Mouse (Mus musculus): ENCODE measurements around the gene Prkcb. TPM values are rescaled to one million over a fixed set of nuclear protein-coding genes. Genes with fewer than 3 reads are reported as not detected.

Prkcb gene
- polyA plus RNA-seq, 1 experiment: 6.1 TPM

DNA sequence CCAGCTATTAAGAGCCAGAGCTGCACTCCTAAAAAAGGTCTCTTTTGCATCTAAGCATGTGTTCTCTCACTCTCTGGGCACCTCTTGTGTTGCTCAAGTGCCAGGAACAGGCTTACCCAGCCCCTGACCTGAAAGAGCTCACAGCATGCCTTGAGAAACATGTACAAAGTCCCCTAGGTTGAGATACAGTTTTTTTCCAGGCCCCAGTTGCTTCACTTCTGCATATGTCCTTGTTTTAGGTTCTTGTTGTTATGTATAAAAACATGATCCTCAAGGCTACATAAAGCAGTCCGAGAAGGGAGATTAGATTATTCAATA, 291.6 kb downstream of the Prkcb start:
- Histone ChIP-seq H3K27me3 (replicated peaks; ENCODE audit: control insufficient read depth, insufficient read depth, low read length) (no peaks in the 10 kb centered on the region), H3K4me3 (ENCODE audit: insufficient read depth, low read depth, low read length) (no peak overlapping the region), H3K36me3 (ENCODE audit: control insufficient read depth, insufficient read depth, low read length) (no peaks in the 10 kb centered on the region), H3K4me1 (ENCODE audit: control insufficient read depth, insufficient read depth, low read length) (no peaks in the 10 kb centered on the region), H3K27ac (ENCODE audit: insufficient read depth, low read depth, low read length) (no peak overlapping the region)
- WGBS: 89% methylated on average over 1 of the region's 1 CpGs
- no peak for DNase-seq
- TF ChIP-seq POLR2A (IDR thresholded peaks at IDR 0.05; ENCODE audit: low read depth, low read length) (no peak), CTCF (conservative IDR thresholded peaks at IDR 0.05; ENCODE audit: insufficient read depth, insufficient read length, low read depth, low read length) (no peak)

DNA sequence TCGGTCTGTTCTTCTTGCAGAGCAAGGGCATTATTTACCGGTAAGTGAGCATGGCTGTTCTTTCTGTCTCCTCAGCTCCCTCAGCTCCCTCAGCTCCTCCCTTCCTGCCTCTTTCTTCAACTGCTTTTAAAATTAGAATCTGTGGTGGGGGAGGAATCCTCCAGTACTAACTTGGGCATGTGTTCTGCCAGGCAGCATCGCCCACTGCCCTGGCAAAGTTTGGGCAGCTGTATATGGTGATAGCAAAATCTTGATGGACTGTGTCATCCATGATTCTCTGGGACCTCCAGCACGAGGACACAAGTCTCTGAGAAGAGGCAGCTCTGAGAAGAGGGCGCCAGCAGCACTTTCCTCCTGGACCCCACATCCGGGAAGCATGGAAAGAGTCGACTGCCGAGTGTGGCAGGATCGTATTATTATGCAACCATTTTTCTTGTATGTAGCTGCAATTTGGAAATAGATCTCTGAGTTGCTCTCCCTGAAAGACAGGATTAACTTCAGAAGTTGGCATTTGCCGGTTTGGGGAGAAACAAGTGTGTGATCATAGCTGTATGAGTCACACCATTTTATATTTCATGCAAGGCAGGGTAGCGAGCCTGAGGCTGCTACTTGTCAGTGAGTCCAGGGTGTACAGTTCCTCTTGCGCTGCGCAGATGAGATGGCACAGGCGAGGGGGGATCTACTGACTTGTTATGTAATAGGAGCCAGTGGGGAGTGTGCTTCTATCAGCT, 296.0 kb downstream of the Prkcb start:
- no peaks in the 10 kb centered on the region for H3K4me1 ChIP-seq (ENCODE audit: control insufficient read depth, insufficient read depth, low read length)

DNA sequence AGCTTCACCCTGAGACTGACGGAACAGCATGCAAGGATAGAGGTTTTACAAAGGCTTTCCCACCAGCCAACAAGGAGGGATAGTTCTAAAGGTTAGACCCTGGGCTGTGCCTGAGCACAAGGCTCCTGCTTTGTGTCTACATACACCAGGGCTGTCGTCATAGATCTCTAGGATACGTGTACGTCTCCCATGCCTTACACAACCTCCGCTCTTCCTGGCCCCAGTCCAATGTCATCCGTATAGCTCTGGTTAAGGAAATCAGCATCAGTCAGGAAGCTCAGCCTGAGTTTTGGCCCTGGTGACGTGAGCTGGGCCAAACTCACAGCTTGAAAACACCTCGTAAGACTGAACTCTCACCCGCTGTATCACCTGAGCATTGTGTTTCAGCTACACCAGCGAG, 307.3 kb downstream of the Prkcb start:
- H3K4me3 ChIP-seq (ENCODE audit: insufficient read depth, low read depth, low read length): no peak overlapping the region
- 68% methylated on average over 10 of the region's 10 CpGs for WGBS
- no peak for DNase-seq
- no peaks in the 10 kb centered on the region for H3K36me3 ChIP-seq (ENCODE audit: control insufficient read depth, insufficient read depth, low read length)
- H3K27ac ChIP-seq (ENCODE audit: insufficient read depth, low read depth, low read length): no peak overlapping the region
- TF ChIP-seq CTCF (conservative IDR thresholded peaks at IDR 0.05; ENCODE audit: insufficient read depth, insufficient read length, low read depth, low read length): no peak
- TF ChIP-seq POLR2A (IDR thresholded peaks at IDR 0.05; ENCODE audit: low read depth, low read length): no peak
- no peaks in the 10 kb centered on the region for H3K4me1 ChIP-seq (ENCODE audit: control insufficient read depth, insufficient read depth, low read length)
- H3K27me3 ChIP-seq (replicated peaks; ENCODE audit: control insufficient read depth, insufficient read depth, low read length): no peaks in the 10 kb centered on the region

More for the DNA sequence above, 296.0 kb downstream of the Prkcb start:
- H3K4me3 ChIP-seq (ENCODE audit: insufficient read depth, low read depth, low read length): no peak overlapping the region
- TF ChIP-seq POLR2A (IDR thresholded peaks at IDR 0.05; ENCODE audit: low read depth, low read length) (no peak), CTCF (conservative IDR thresholded peaks at IDR 0.05; ENCODE audit: insufficient read depth, insufficient read length, low read depth, low read length) (no peak)
- no peak overlapping the region for H3K27ac ChIP-seq (ENCODE audit: insufficient read depth, low read depth, low read length)
- WGBS: 61% methylated on average over 14 of the region's 14 CpGs
- no peak for DNase-seq
- no peaks in the 10 kb centered on the region for H3K27me3 ChIP-seq (replicated peaks; ENCODE audit: control insufficient read depth, insufficient read depth, low read length)
- no peaks in the 10 kb centered on the region for H3K36me3 ChIP-seq (ENCODE audit: control insufficient read depth, insufficient read depth, low read length)

DNA sequence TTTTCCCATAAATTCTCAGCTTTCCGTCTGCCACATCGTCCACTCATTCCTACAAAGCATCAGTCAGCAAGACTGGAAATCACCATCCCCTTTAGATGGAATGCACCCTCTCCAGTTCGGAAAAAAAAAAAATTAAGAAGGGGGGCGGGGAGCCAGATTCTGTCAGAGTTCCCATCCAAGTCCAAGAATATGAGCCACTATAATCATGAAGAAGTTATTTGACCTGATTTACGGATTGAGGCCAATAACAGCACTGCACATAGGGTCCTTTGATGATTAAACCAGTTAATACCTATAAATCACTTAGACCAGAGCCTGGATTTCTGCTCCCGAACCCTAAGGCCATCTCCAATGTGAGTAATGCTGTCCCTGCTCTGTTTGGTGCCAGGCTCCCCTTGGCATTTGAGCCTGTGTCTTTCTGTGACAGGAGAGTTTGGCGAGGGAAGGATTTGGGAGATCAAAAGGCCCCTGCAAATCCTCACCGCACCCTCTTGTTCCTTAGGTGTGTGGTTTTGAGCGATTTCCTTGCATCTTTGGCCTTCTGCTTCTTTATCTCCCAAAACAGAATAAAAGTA, 308.1 kb downstream of the Prkcb start:
- Histone ChIP-seq H3K36me3 (ENCODE audit: control insufficient read depth, insufficient read depth, low read length) (no peaks in the 10 kb centered on the region), H3K4me1 (ENCODE audit: control insufficient read depth, insufficient read depth, low read length) (no peaks in the 10 kb centered on the region), H3K27me3 (replicated peaks; ENCODE audit: control insufficient read depth, insufficient read depth, low read length) (no peaks in the 10 kb centered on the region), H3K27ac (ENCODE audit: insufficient read depth, low read depth, low read length) (no peak overlapping the region), H3K4me3 (ENCODE audit: insufficient read depth, low read depth, low read length) (no peak overlapping the region)
- 62% methylated on average over 9 of the region's 9 CpGs for WGBS
- TF ChIP-seq POLR2A (IDR thresholded peaks at IDR 0.05; ENCODE audit: low read depth, low read length) (no peak), CTCF (conservative IDR thresholded peaks at IDR 0.05; ENCODE audit: insufficient read depth, insufficient read length, low read depth, low read length) (no peak)
- no peak for DNase-seq

DNA sequence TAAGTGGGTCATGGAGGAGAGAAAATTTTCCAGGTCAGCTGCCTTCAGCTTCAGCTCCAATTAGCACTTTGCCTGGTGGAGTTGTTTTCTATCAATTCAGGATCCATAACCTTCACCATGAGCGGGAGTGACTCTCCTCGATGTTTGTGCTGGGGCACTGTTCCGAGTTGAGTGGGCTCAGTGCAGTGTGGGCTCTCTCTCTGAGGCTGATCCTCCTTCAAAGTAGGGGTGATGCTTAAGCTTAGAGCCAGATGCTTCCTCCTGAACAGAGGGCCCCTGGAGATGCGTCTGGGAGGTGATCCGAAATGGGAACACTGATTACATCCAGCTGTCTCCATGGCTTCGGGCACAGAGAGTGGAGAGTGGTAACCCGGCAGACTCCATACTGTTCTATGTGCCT, 308.8 kb downstream of the Prkcb start:
- no peak for DNase-seq
- no peak overlapping the region for H3K4me3 ChIP-seq (ENCODE audit: insufficient read depth, low read depth, low read length)
- TF ChIP-seq POLR2A (IDR thresholded peaks at IDR 0.05; ENCODE audit: low read depth, low read length): no peak
- TF ChIP-seq CTCF (conservative IDR thresholded peaks at IDR 0.05; ENCODE audit: insufficient read depth, insufficient read length, low read depth, low read length): no peak
- no peaks in the 10 kb centered on the region for H3K36me3 ChIP-seq (ENCODE audit: control insufficient read depth, insufficient read depth, low read length)
- H3K27ac ChIP-seq (ENCODE audit: insufficient read depth, low read depth, low read length): no peak overlapping the region
- H3K27me3 ChIP-seq (replicated peaks; ENCODE audit: control insufficient read depth, insufficient read depth, low read length): no peaks in the 10 kb centered on the region
- WGBS: 67% methylated on average over 7 of the region's 7 CpGs
- no peaks in the 10 kb centered on the region for H3K4me1 ChIP-seq (ENCODE audit: control insufficient read depth, insufficient read depth, low read length)

DNA sequence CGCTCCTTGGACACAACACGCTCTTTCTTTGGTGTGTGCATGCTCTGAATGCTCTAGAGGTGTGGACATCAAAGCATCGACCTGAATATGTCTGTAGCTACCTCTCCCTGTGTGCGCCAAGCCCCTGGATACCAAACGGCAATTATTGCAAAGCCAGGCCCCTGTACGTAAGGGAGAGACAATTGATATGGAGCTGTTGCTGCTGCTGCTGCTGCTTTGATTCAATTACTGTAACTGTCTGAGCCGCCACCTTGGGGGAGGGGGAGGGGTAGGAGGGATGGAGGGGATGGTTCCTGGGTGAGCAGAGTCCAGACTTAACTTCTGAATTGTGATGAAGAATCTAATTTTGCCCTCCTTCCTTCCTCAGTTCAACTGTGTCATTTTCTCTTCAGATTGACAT, 312.3 kb downstream of the Prkcb start:
- Histone ChIP-seq H3K4me1 (ENCODE audit: control insufficient read depth, insufficient read depth, low read length) (no peaks in the 10 kb centered on the region), H3K27me3 (replicated peaks; ENCODE audit: control insufficient read depth, insufficient read depth, low read length) (no peaks in the 10 kb centered on the region), H3K4me3 (ENCODE audit: insufficient read depth, low read depth, low read length) (no peak overlapping the region), H3K36me3 (ENCODE audit: control insufficient read depth, insufficient read depth, low read length) (no peaks in the 10 kb centered on the region), H3K27ac (ENCODE audit: insufficient read depth, low read depth, low read length) (no peak overlapping the region)
- DNase-seq: no peak
- no peak for TF ChIP-seq CTCF (conservative IDR thresholded peaks at IDR 0.05; ENCODE audit: insufficient read depth, insufficient read length, low read depth, low read length)
- no peak for TF ChIP-seq POLR2A (IDR thresholded peaks at IDR 0.05; ENCODE audit: low read depth, low read length)
- 56% methylated on average over 7 of the region's 7 CpGs for WGBS

DNA sequence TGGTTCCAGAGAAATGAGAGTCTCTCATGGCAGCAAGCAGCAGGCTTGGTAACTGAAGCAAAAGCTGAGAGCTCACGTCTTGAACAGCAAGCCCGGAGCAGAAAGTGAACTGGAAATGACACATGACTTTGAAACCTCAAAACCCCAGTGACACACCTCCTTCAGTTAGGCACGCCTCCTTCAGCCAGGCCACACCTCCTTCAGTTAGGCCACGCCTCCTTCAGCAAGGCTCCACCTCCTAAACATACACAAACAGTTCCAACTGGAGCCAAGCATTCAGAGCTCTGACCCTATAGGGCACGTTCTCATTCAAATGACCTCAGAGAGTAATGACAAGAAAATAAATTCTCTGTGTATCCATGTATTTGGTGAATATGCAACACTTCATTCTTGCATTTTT, 316.5 kb downstream of the Prkcb start:
- H3K4me1 ChIP-seq (ENCODE audit: control insufficient read depth, insufficient read depth, low read length): no peaks in the 10 kb centered on the region
- no peaks in the 10 kb centered on the region for H3K36me3 ChIP-seq (ENCODE audit: control insufficient read depth, insufficient read depth, low read length)
- DNase-seq: no peak
- H3K27ac ChIP-seq (ENCODE audit: insufficient read depth, low read depth, low read length): no peak overlapping the region
- H3K4me3 ChIP-seq (ENCODE audit: insufficient read depth, low read depth, low read length): no peak overlapping the region
- 83% methylated on average over 5 of the region's 5 CpGs for WGBS
- TF ChIP-seq CTCF (conservative IDR thresholded peaks at IDR 0.05; ENCODE audit: insufficient read depth, insufficient read length, low read depth, low read length) (no peak), POLR2A (IDR thresholded peaks at IDR 0.05; ENCODE audit: low read depth, low read length) (no peak)
- H3K27me3 ChIP-seq (replicated peaks; ENCODE audit: control insufficient read depth, insufficient read depth, low read length): no peaks in the 10 kb centered on the region
